Mouse (Mus musculus): ENCODE results near the gene Slc4a2. TPM values are rescaled to one million over a fixed set of nuclear protein-coding genes. Genes with fewer than 3 reads are reported as not detected.

Gene Slc4a2
- total and polyA plus RNA-seq, 2 experiments from 2014 or later: 11.8 to 35.7 TPM

- Histone ChIP-seq H3K9me3 (ENCODE audit: low read length) (no peaks in the 10 kb centered on the region), H3K9ac (replicated peaks; ENCODE audit: low read length, poor library complexity, severe bottlenecking) (peak overlapping the region; percentile 91; the same call in 1 of the 2 replicates), H3K4me3 (ENCODE audit: low read depth, low read length) (peak overlapping the region; percentile 65), H3K4me1 (ENCODE audit: insufficient read depth, low read length) (peaks cover 22% of the 10 kb centered on the region; the same call in 1 of the 2 replicates), H3K27me3 (ENCODE audit: insufficient read depth, low read length) (no peaks in the 10 kb centered on the region), H3K36me3 (ENCODE audit: insufficient read depth, low read length) (no peaks in the 10 kb centered on the region), H3K4me2 (ENCODE audit: low read depth, low read length, poor library complexity, severe bottlenecking) (peak overlapping the region; percentile 98), H3K27ac (ENCODE audit: low read depth, low read length) (no peak overlapping the region)
- DNase-seq (ENCODE audit: low spot score): no peak
- no peak for ATAC-seq (ENCODE audit: low FRiP score)
- 9% methylated on average over 2 of the region's 2 CpGs for WGBS
- TF ChIP-seq CTCF (IDR thresholded peaks at IDR 0.05): no peak
Measured at GRCm38 (mm10) chr5:24453985-24454303, 30.3 kb downstream of the Slc4a2 start.

GRCm38 (mm10) chr5:24455076-24455475 is 31.4 kb downstream of the Slc4a2 start:
- H3K9me3 ChIP-seq (ENCODE audit: low read length): no peaks in the 10 kb centered on the region
- no peak for ATAC-seq (ENCODE audit: low FRiP score)
- no peaks in the 10 kb centered on the region for H3K36me3 ChIP-seq (ENCODE audit: insufficient read depth, low read length)
- 63% methylated on average over 3 of the region's 3 CpGs for WGBS
- H3K9ac ChIP-seq (replicated peaks; ENCODE audit: low read length, poor library complexity, severe bottlenecking): no peak overlapping the region
- H3K27ac ChIP-seq (ENCODE audit: low read depth, low read length): no peak overlapping the region
- H3K4me3 ChIP-seq (ENCODE audit: low read depth, low read length): no peak overlapping the region
- peaks cover 22% of the 10 kb centered on the region; the same call in 1 of the 2 replicates for H3K4me1 ChIP-seq (ENCODE audit: insufficient read depth, low read length)
- no peaks in the 10 kb centered on the region for H3K27me3 ChIP-seq (ENCODE audit: insufficient read depth, low read length)
- peak overlapping the region; percentile 98 for H3K4me2 ChIP-seq (ENCODE audit: low read depth, low read length, poor library complexity, severe bottlenecking)
- DNase-seq (ENCODE audit: low spot score): no peak
- no peak for TF ChIP-seq CTCF (IDR thresholded peaks at IDR 0.05)

GRCm38 (mm10) chr5:24455613-24456012 is 32.0 kb downstream of the Slc4a2 start:
- H3K27ac ChIP-seq (ENCODE audit: low read depth, low read length): no peak overlapping the region
- H3K4me1 ChIP-seq (ENCODE audit: insufficient read depth, low read length): peaks cover 22% of the 10 kb centered on the region; the same call in 1 of the 2 replicates
- no peak overlapping the region; the same call in 1 of the 2 replicates for H3K9ac ChIP-seq (replicated peaks; ENCODE audit: low read length, poor library complexity, severe bottlenecking)
- H3K36me3 ChIP-seq (ENCODE audit: insufficient read depth, low read length): no peaks in the 10 kb centered on the region
- no peak for TF ChIP-seq CTCF (IDR thresholded peaks at IDR 0.05)
- no peaks in the 10 kb centered on the region for H3K9me3 ChIP-seq (ENCODE audit: low read length)
- DNase-seq (ENCODE audit: low spot score): no peak
- no peak for ATAC-seq (ENCODE audit: low FRiP score)
- H3K4me3 ChIP-seq (ENCODE audit: low read depth, low read length): no peak overlapping the region
- peak overlapping the region; percentile 26 for H3K4me2 ChIP-seq (ENCODE audit: low read depth, low read length, poor library complexity, severe bottlenecking)
- no peaks in the 10 kb centered on the region for H3K27me3 ChIP-seq (ENCODE audit: insufficient read depth, low read length)
- WGBS: 45% methylated on average over 7 of the region's 7 CpGs

- peak overlapping the region; percentile 18; the same call in 1 of the 2 replicates for H3K4me2 ChIP-seq (ENCODE audit: low read depth, low read length, poor library complexity, severe bottlenecking)
- no peak for DNase-seq (ENCODE audit: low spot score)
- no peaks in the 10 kb centered on the region for H3K9me3 ChIP-seq (ENCODE audit: low read length)
- H3K4me3 ChIP-seq (ENCODE audit: low read depth, low read length): no peak overlapping the region
- H3K36me3 ChIP-seq (ENCODE audit: insufficient read depth, low read length): no peaks in the 10 kb centered on the region
- 0 out of 2 replicates have a peak, but pooled peaks cover 6% of the 10 kb centered on the region for H3K4me1 ChIP-seq (ENCODE audit: insufficient read depth, low read length)
- H3K27ac ChIP-seq (ENCODE audit: low read depth, low read length): no peak overlapping the region
- H3K27me3 ChIP-seq (ENCODE audit: insufficient read depth, low read length): no peaks in the 10 kb centered on the region
- H3K9ac ChIP-seq (replicated peaks; ENCODE audit: low read length, poor library complexity, severe bottlenecking): no peak overlapping the region
- WGBS: 24% methylated on average over 12 of the region's 12 CpGs
- ATAC-seq (ENCODE audit: low FRiP score): no peak
- no peak for TF ChIP-seq CTCF (IDR thresholded peaks at IDR 0.05)
Measured at GRCm38 (mm10) chr5:24466762-24467161, 43.1 kb downstream of the Slc4a2 start.

- H3K27ac ChIP-seq (ENCODE audit: low read depth, low read length): no peak overlapping the region
- no peak overlapping the region for H3K4me2 ChIP-seq (ENCODE audit: low read depth, low read length, poor library complexity, severe bottlenecking)
- DNase-seq (ENCODE audit: low spot score): peak; percentile 89
- 0 out of 2 replicates have a peak, but pooled peaks cover 15% of the 10 kb centered on the region for H3K4me1 ChIP-seq (ENCODE audit: insufficient read depth, low read length)
- H3K4me3 ChIP-seq (ENCODE audit: low read depth, low read length): no peak overlapping the region
- TF ChIP-seq CTCF (IDR thresholded peaks at IDR 0.05): peak; percentile 95
- 12% methylated on average over 5 of the region's 5 CpGs for WGBS
- H3K9me3 ChIP-seq (ENCODE audit: low read length): no peaks in the 10 kb centered on the region
- peak; percentile 70 for ATAC-seq (ENCODE audit: low FRiP score)
- H3K9ac ChIP-seq (replicated peaks; ENCODE audit: low read length, poor library complexity, severe bottlenecking): no peak overlapping the region
- H3K36me3 ChIP-seq (ENCODE audit: insufficient read depth, low read length): no peaks in the 10 kb centered on the region
- no peaks in the 10 kb centered on the region for H3K27me3 ChIP-seq (ENCODE audit: insufficient read depth, low read length)
Measured at GRCm38 (mm10) chr5:24470600-24470999, 47.0 kb downstream of the Slc4a2 start.

- Histone ChIP-seq H3K27ac (ENCODE audit: low read depth, low read length) (no peak overlapping the region), H3K4me1 (ENCODE audit: insufficient read depth, low read length) (0 out of 2 replicates have a peak, but pooled peaks cover 10% of the 10 kb centered on the region), H3K9me3 (ENCODE audit: low read length) (no peaks in the 10 kb centered on the region), H3K27me3 (ENCODE audit: insufficient read depth, low read length) (no peaks in the 10 kb centered on the region), H3K4me3 (ENCODE audit: low read depth, low read length) (no peak overlapping the region), H3K9ac (replicated peaks; ENCODE audit: low read length, poor library complexity, severe bottlenecking) (no peak overlapping the region), H3K36me3 (ENCODE audit: insufficient read depth, low read length) (peaks cover 16% of the 10 kb centered on the region), H3K4me2 (ENCODE audit: low read depth, low read length, poor library complexity, severe bottlenecking) (no peak overlapping the region)
- no peak for ATAC-seq (ENCODE audit: low FRiP score)
- no peak for TF ChIP-seq CTCF (IDR thresholded peaks at IDR 0.05)
- WGBS: 50% methylated on average over 7 of the region's 7 CpGs
- DNase-seq (ENCODE audit: low spot score): no peak
Measured at GRCm38 (mm10) chr5:24472884-24473619, 49.4 kb downstream of the Slc4a2 start.
